Mouse (Mus musculus): Measurements from ENCODE around the gene Slc12a9. TPM values are rescaled to one million over a fixed set of nuclear protein-coding genes. Genes with fewer than 3 reads are reported as not detected.
A peak's percentile ranks its signal among the peaks of the same experiment; 100 is the strongest.
"Not testable (repeated sequence)": the region's sequence is repeated elsewhere in the genome, so short reads cannot be mapped to it uniquely, and the experiment has no call there.

Gene Slc12a9
- total and polyA plus RNA-seq, 3 experiments, result 3.1 to 8.1 (median 5.3) TPM

DNA sequence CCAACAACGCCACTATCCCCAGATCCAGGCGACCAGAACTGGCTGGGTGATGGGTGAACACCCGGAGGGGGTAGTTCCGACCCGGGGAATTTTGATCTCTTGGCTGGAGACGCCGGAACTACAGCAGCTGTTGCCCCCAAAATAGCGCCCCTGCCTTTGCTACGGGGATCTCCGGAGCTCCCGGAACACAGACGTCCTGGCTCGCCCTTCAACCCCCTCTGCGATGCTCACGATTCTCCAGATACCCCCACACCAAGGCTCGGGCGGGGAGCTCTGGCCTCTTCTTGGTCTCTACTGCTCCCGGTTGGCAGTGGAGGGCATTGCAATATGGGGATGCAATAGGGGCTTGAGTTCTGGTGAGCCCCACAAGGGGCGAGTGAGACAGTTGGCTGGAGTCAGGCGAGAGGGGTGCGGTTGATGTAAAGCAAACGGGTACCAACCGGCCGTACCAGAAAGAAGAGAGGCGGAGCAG is 44.4 kb downstream of the Slc12a9 start:
- no peak for ATAC-seq (ENCODE audit: extremely low read depth, insufficient number of reproducible peaks, low FRiP score, poor library complexity, severe bottlenecking)
- peak overlapping the region; percentile 78 for H3K4me3 ChIP-seq (ENCODE audit: low read depth, low read length)
- peaks cover 78% of the 10 kb centered on the region for H3K4me1 ChIP-seq (ENCODE audit: insufficient read depth, low read depth, low read length)
- DNase-seq (ENCODE audit: low spot score), result peak; percentile 78
- no peaks in the 10 kb centered on the region for H3K9me3 ChIP-seq (replicated peaks)
- H3K27me3 ChIP-seq (ENCODE audit: insufficient read depth, low read length), result peaks cover 15% of the 10 kb centered on the region
- no peak for TF ChIP-seq GATA1 (IDR thresholded peaks at IDR 0.05; ENCODE audit: borderline replicate concordance, low read length)
- no peak for TF ChIP-seq POLR2AphosphoS5 (IDR thresholded peaks at IDR 0.05; ENCODE audit: insufficient replicate concordance, low read depth, low read length)
- H3K36me3 ChIP-seq (replicated peaks), result peaks cover 17% of the 10 kb centered on the region

- Histone ChIP-seq H3K4me3 (ENCODE audit: low read depth, low read length) (peak overlapping the region; percentile 78), H3K9me3 (replicated peaks) (no peaks in the 10 kb centered on the region), H3K4me1 (ENCODE audit: insufficient read depth, low read depth, low read length) (peaks cover 70% of the 10 kb centered on the region), H3K27me3 (ENCODE audit: insufficient read depth, low read length) (peaks cover 15% of the 10 kb centered on the region), H3K36me3 (replicated peaks) (peaks cover 15% of the 10 kb centered on the region)
- TF ChIP-seq CTCF (IDR thresholded peaks at IDR 0.05; ENCODE audit: low read depth, low read length) (no peak), GATA1 (IDR thresholded peaks at IDR 0.05; ENCODE audit: borderline replicate concordance, low read length) (no peak), POLR2AphosphoS5 (IDR thresholded peaks at IDR 0.05; ENCODE audit: insufficient replicate concordance, low read depth, low read length) (no peak), TAL1 (conservative IDR thresholded peaks at IDR 0.05; ENCODE audit: low read depth, low read length) (no peak), GATA2 (IDR thresholded peaks at IDR 0.05; ENCODE audit: borderline replicate concordance, low read depth, low read length) (no peak)
- peak; percentile 55 for DNase-seq (ENCODE audit: low spot score)
- no peak for ATAC-seq (ENCODE audit: extremely low read depth, insufficient number of reproducible peaks, low FRiP score, poor library complexity, severe bottlenecking)
These were observed 45.2 kb downstream of the Slc12a9 start for GRCm38 (mm10) chr5:137287953-137288743.

DNA sequence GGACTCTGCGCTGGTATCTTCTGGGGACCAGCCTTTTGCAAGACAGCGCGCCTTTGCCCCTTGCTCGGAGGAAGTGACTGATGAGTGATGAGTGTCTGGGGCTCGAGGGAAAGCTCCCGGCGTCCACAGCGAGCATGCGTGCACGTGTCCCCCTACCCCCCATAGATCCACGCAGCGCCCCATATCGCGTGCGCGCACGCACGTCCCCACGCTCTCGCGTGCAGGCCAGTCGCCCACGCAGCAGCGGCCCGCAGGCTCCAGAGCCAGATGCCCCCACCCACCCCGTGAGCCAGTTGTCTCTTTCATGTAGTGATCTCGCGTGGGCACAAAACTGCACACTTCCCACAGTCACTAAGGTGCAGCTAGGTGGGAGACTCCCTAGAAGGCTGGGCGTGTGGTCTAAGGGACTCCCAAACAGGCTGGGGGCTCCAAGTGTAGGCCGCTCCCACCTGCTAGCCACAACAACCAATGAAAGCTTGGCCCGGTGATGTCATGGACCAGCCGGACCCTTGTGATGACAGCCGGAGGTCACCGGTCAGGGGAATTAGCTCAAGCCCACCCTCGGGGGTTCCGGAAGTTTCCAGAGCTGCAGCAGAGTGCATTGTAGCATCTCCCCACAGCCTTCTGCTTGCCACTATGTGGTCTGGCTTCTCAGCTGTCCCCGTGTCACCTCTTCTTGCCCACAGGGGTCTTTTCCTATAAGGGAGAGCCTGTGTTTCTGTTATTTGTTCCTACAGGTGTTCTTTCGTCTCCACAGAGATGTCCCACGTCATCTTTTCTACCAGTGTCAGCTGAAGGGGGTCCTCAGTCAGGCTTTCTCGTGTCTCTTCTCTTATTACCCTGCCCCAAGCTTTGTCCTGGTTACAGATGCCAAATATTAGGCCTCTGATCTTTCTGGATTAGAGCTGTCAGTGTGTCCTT is 46.1 kb downstream of the Slc12a9 start, which contains the start of gene Ache:
Gene Ache (plus strand): TSS at position 488 of the 921 bp plus-strand sequence.
- no peak for ATAC-seq (ENCODE audit: extremely low read depth, insufficient number of reproducible peaks, low FRiP score, poor library complexity, severe bottlenecking)
- peaks cover 15% of the 10 kb centered on the region for H3K27me3 ChIP-seq (ENCODE audit: insufficient read depth, low read length)
- peaks cover 62% of the 10 kb centered on the region for H3K4me1 ChIP-seq (ENCODE audit: insufficient read depth, low read depth, low read length)
- peaks cover 13% of the 10 kb centered on the region for H3K36me3 ChIP-seq (replicated peaks)
- DNase-seq (ENCODE audit: low spot score), result peak; percentile 43
- no peaks in the 10 kb centered on the region for H3K9me3 ChIP-seq (replicated peaks)
- peak within 1 kb of the TSS; percentile 78 for H3K4me3 ChIP-seq (ENCODE audit: low read depth, low read length)
- TF ChIP-seq CTCF (IDR thresholded peaks at IDR 0.05; ENCODE audit: low read depth, low read length) (no peak), GATA1 (IDR thresholded peaks at IDR 0.05; ENCODE audit: borderline replicate concordance, low read length) (no peak), GATA2 (IDR thresholded peaks at IDR 0.05; ENCODE audit: borderline replicate concordance, low read depth, low read length) (no peak), TAL1 (conservative IDR thresholded peaks at IDR 0.05; ENCODE audit: low read depth, low read length) (no peak)

DNA sequence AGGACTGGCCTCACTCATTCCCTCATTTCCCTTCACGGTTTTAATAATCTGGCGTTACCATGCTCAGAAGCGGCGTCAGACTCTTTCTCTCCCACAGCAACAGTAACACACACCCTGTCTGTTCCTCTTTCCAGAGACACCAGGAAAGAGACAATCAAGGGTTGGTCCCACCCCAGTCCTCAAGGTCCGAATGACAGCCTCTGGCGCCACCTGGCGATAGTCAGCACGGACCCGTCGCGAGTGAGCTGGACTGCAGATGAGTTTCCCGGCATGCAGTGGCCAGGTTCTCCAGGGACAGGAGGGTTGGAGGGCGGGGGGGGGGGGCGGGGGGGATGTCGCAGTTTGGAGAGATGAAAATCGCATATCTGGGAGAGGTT is 46.8 kb downstream of the Slc12a9 start:
- DNase-seq (ENCODE audit: low spot score), result peak; percentile 77
- Histone ChIP-seq H3K4me1 (ENCODE audit: insufficient read depth, low read depth, low read length) (peaks cover 55% of the 10 kb centered on the region), H3K36me3 (replicated peaks) (peaks cover 6% of the 10 kb centered on the region), H3K9me3 (replicated peaks) (no peaks in the 10 kb centered on the region), H3K27me3 (ENCODE audit: insufficient read depth, low read length) (peaks cover 15% of the 10 kb centered on the region), H3K4me3 (ENCODE audit: low read depth, low read length) (peak overlapping the region; percentile 78; the same call in 1 of the 2 replicates)
- TF ChIP-seq GATA1 (IDR thresholded peaks at IDR 0.05; ENCODE audit: borderline replicate concordance, low read length) (no peak), CTCF (IDR thresholded peaks at IDR 0.05; ENCODE audit: low read depth, low read length) (peak; percentile 35; the same call in 1 of the 2 replicates)
- no peak for ATAC-seq (ENCODE audit: extremely low read depth, insufficient number of reproducible peaks, low FRiP score, poor library complexity, severe bottlenecking)

- Histone ChIP-seq H3K4me1 (ENCODE audit: insufficient read depth, low read depth, low read length) (peaks cover 49% of the 10 kb centered on the region), H3K9me3 (replicated peaks) (no peaks in the 10 kb centered on the region), H3K36me3 (replicated peaks) (peaks cover 2% of the 10 kb centered on the region), H3K4me3 (ENCODE audit: low read depth, low read length) (no peak overlapping the region), H3K27me3 (ENCODE audit: insufficient read depth, low read length) (peaks cover 17% of the 10 kb centered on the region)
- DNase-seq (ENCODE audit: low spot score) (no peak), ATAC-seq (ENCODE audit: extremely low read depth, insufficient number of reproducible peaks, low FRiP score, poor library complexity, severe bottlenecking) (no peak)
- no peak for TF ChIP-seq CTCF (IDR thresholded peaks at IDR 0.05; ENCODE audit: low read depth, low read length)
These were observed 47.4 kb downstream of the Slc12a9 start for GRCm38 (mm10) chr5:137285986-137286385.

DNA sequence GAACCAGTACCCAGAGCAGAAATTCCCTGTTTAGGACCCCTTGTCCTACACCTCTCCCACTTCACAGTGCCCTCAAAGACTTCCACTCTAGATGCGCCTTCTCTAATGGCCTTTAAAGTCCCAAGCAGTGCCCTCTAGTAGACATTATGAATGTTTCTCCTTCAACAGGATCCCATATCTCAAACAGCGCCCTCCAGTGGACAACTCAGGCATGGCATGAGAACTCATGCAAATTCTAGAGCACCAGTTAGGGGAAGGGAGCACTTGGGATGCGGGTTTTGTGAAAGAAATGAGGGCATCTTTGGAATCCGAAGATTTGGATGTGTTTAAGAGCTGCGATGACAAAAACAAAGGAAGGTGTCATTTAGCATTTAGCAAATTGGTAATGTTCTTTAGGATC is 48.4 kb downstream of the Slc12a9 start:
- TF ChIP-seq POLR2AphosphoS5 (IDR thresholded peaks at IDR 0.05; ENCODE audit: insufficient replicate concordance, low read depth, low read length) (no peak), CTCF (IDR thresholded peaks at IDR 0.05; ENCODE audit: low read depth, low read length) (peak; percentile 59)
- peaks cover 19% of the 10 kb centered on the region for H3K27me3 ChIP-seq (ENCODE audit: insufficient read depth, low read length)
- no peaks in the 10 kb centered on the region for H3K36me3 ChIP-seq (replicated peaks)
- H3K4me3 ChIP-seq (ENCODE audit: low read depth, low read length), result no peak overlapping the region
- no peak for ATAC-seq (ENCODE audit: extremely low read depth, insufficient number of reproducible peaks, low FRiP score, poor library complexity, severe bottlenecking)
- DNase-seq (ENCODE audit: low spot score), result no peak
- H3K4me1 ChIP-seq (ENCODE audit: insufficient read depth, low read depth, low read length), result peaks cover 39% of the 10 kb centered on the region
- H3K9me3 ChIP-seq (replicated peaks), result no peaks in the 10 kb centered on the region

- not testable (repeated sequence) for H3K9me3 ChIP-seq (replicated peaks); ATAC-seq (ENCODE audit: extremely low read depth, insufficient number of reproducible peaks, low FRiP score, poor library complexity, severe bottlenecking); DNase-seq (ENCODE audit: low spot score)
These were observed 49.0 kb downstream of the Slc12a9 start for GRCm38 (mm10) chr5:137284411-137284810.

More at GRCm38 (mm10) chr5:137284411-137284810, 49.0 kb downstream of the Slc12a9 start:
- H3K36me3 ChIP-seq (replicated peaks); H3K4me3 ChIP-seq (ENCODE audit: low read depth, low read length): not testable (repeated sequence)
- H3K4me1 ChIP-seq (ENCODE audit: insufficient read depth, low read depth, low read length), result peaks cover 33% of the 10 kb centered on the region
- H3K27me3 ChIP-seq (ENCODE audit: insufficient read depth, low read length), result peaks cover 21% of the 10 kb centered on the region

All from G1E (cell line).